Mouse (Mus musculus): ENCODE measurements at regions not wholly inside any gene's neighbourhood (a gene's known extent, or its start where the extent isn't known, plus 50 kb on each side); places are given as distances from the start of the nearest gene placed in this dataset.

DNA sequence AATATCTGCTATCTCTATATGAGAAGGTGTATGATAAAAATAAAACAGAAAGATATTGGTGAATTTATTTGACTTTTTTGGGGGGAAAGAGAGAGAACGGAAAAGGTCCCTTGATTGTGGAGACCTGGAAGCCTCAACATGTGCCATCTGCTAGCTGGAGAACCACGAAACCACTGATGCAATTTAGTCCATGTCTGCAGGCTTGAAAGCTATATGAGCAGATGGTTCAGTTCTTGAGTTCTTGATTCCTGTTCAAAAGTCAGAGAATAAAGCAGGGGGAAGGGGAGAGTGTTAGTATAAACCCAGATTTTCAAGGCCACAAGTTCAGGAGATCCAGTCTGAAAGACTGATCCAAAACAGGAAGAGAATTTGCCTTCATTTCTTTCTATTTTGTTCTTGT is 1199.5 kb upstream of the Zeb2 start:
- TF ChIP-seq ZNF384 (IDR thresholded peaks at IDR 0.05; ENCODE audit: low read depth, low read length) (no peak), CHD2 (IDR thresholded peaks at IDR 0.05; ENCODE audit: low read depth, low read length) (no peak), ZC3H11A (IDR thresholded peaks at IDR 0.05; ENCODE audit: borderline replicate concordance, low read depth, low read length) (no peak), MAFK (IDR thresholded peaks at IDR 0.05; ENCODE audit: insufficient read depth, low read depth, low read length) (no peak), HCFC1 (IDR thresholded peaks at IDR 0.05; ENCODE audit: borderline replicate concordance, insufficient read depth, low read length) (no peak)

Measured in ES-E14 (cell line).